Mouse (Mus musculus) heart, postnatal 36 days (tissue): ENCODE results near the gene Hgd. TPM values are rescaled to one million over a fixed set of nuclear protein-coding genes. Genes with fewer than 3 reads are reported as not detected.

Experiments
- DNase-seq, 2 experiments: peaks; one replicate each; pipeline ENCODE4 v3.0.0; 2021 to 2022
- intact Hi-C: fragments of 180-260 bp; cut with DNase I; formaldehyde crosslinking; loops from one replicate; pipeline ENCODE4 v1.15.1; 2025
- total RNA-seq, 2 experiments: library from RNA; stranded (reverse); gene quantifications; 2 replicates each; pipeline ENCODE4 v1.2.3; 2021

Hgd gene
- total RNA-seq = under 1 TPM in 1 of 2 experiments, not detected in 1; 0.27 TPM

- intact Hi-C loops = no loop called here
- DNase-seq = no peak
These were observed at the start of gene Hgd for GRCm38 (mm10) chr16:37579994-37580393. TSS of gene Hgd (plus strand) at chr16:37580153.

GRCm38 (mm10) chr16:37530170-37530569 lies 49.8 kb upstream of the Hgd start:
- no peak for DNase-seq
- intact Hi-C loops = no loop called here

GRCm38 (mm10) chr16:37532046-37532445 lies 47.9 kb upstream of the Hgd start:
- intact Hi-C loops = no loop called here
- DNase-seq = no peak

GRCm38 (mm10) chr16:37533369-37534068 lies 46.4 kb upstream of the Hgd start:
- no peak for DNase-seq
- intact Hi-C loops = no loop called here

- no peak for DNase-seq
- intact Hi-C loops = no loop called here
These were observed 40.7 kb upstream of the Hgd start for GRCm38 (mm10) chr16:37539240-37539610.

GRCm38 (mm10) chr16:37539611-37540580 lies 40.1 kb upstream of the Hgd start, which contains the start of the genes Gtf2e1 and Rabl3:
TSS of gene Gtf2e1 (minus strand) at chr16:37539789.
TSS of gene Rabl3 (plus strand) at chr16:37539885.
- peak; percentile 95 to 96 for DNase-seq
- intact Hi-C loops = loop anchor here (5.0 kb wide), 1 partner anchor 112 kb away; the partner anchor contains the start of gene Ndufb4

GRCm38 (mm10) chr16:37540776-37541175 lies 39.2 kb upstream of the Hgd start:
- no peak for DNase-seq
- intact Hi-C loops = loop anchor here (5.0 kb wide), 1 partner anchor 112 kb away; the partner anchor contains the start of gene Ndufb4

- intact Hi-C loops = no loop called here
- no peak for DNase-seq
These were observed 33.6 kb upstream of the Hgd start for GRCm38 (mm10) chr16:37546312-37546711.

GRCm38 (mm10) chr16:37550266-37550665 lies 29.7 kb upstream of the Hgd start:
- DNase-seq = no peak

GRCm38 (mm10) chr16:37550981-37551380 lies 29.0 kb upstream of the Hgd start:
- no peak for DNase-seq
- intact Hi-C loops = no loop called here

More at GRCm38 (mm10) chr16:37550266-37550665, 29.7 kb upstream of the Hgd start:
- intact Hi-C loops = no loop called here

- DNase-seq = no peak
- intact Hi-C loops = no loop called here
These were observed 27.1 kb upstream of the Hgd start for GRCm38 (mm10) chr16:37552824-37553223.

- no peak for DNase-seq
- intact Hi-C loops = no loop called here
These were observed 17.5 kb upstream of the Hgd start for GRCm38 (mm10) chr16:37562414-37562813.

GRCm38 (mm10) chr16:37562961-37563360 lies 17.0 kb upstream of the Hgd start:
- DNase-seq = no peak

GRCm38 (mm10) chr16:37565117-37565516 lies 14.8 kb upstream of the Hgd start:
- DNase-seq = no peak
- intact Hi-C loops = no loop called here

More at GRCm38 (mm10) chr16:37562961-37563360, 17.0 kb upstream of the Hgd start:
- intact Hi-C loops = no loop called here

GRCm38 (mm10) chr16:37566107-37566506 lies 13.8 kb upstream of the Hgd start:
- intact Hi-C loops = no loop called here
- no peak for DNase-seq

GRCm38 (mm10) chr16:37567113-37568050 lies 12.6 kb upstream of the Hgd start:
- intact Hi-C loops = no loop called here
- DNase-seq = no peak

- intact Hi-C loops = no loop called here
- DNase-seq = no peak
These were observed 8.4 kb upstream of the Hgd start for GRCm38 (mm10) chr16:37571554-37571953.

- DNase-seq = no peak
- intact Hi-C loops = no loop called here
These were observed 7.7 kb upstream of the Hgd start for GRCm38 (mm10) chr16:37572117-37572754.

GRCm38 (mm10) chr16:37573061-37573460 lies 6.9 kb upstream of the Hgd start:
- DNase-seq = no peak
- intact Hi-C loops = no loop called here

- no peak for DNase-seq
- intact Hi-C loops = no loop called here
These were observed 4.6 kb upstream of the Hgd start for GRCm38 (mm10) chr16:37575325-37575724.
